Mouse (Mus musculus): Measurements from ENCODE around the gene Sox5.

DNA sequence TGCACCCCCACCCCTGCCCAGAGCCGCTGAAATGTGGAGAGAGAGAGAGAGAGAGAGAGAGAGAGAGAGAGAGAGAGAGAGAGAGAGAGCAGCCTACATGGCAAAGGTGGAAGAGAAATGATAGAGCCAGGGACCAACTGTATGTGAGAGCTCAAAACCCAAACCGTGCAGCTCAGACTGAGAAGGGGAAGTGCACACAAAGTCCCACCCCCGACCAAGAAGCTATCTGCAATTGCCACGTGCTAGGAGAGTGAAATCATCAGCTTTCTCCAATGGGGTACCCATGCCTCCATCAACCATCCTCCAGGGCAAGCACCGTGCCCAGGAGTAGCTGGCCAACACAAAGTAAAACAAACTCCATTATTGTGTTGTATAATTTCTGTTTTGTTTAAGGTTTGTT lies 220.1 kb downstream of the Sox5 start:
- TF ChIP-seq POLR2A (IDR thresholded peaks at IDR 0.05; ENCODE audit: low read depth, low read length) (no peak), CTCF (IDR thresholded peaks at IDR 0.05; ENCODE audit: extremely low read depth, insufficient read length, insufficient replicate concordance, low read depth, low read length) (no peak)

Measured in small intestine, adult 2 months (tissue).